ENCODE assay signal across 15 mouse cellular contexts in the genomic region with DNA sequence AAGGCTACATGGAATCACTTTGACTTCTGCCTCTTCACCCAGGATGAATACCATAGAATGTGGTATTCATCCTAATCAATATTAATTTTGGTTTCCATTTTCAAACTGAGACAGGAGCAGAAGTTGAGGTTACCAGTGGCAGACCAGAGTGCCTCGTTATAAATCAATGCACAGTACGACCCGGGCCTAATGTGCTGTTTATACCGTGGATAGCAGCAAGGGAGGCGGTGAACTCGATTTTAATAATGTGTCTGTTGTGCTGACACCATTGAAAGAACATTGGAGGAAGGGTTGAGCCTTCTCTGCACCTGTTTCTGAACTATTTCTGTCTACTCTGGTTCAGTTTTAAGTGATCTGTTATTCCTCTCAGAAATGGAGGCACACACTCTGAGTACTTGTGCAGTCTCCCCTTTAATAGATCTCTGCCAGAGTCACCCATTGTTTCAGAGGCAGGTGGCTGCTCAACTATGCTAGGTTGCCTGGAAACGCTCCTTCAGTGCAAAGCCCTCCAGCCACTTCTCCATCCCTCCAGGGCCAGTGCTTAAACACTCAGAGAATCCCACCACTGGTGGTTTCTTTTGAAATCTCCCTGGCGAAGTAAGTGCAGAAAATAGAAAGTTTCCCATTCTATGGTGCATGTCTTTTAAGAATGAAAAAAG.
DNase-seq lines count a peak whose midpoint lies in the region; ATAC-seq and TF ChIP-seq lines count a peak whose summit lies in the region.
"Had no signal": no experiment of that assay in that cellular context is flagged by ENCODE, and none has a peak within 500 bp of the region (broad histone marks: within the 10 kb centered on the region; RNA-seq: fewer than 3 reads in every experiment).

No protein-coding gene starts in this region.

- no peaks in the 10 kb centered on the region for H3K27me3 ChIP-seq in lung, embryonic 15.5 days
- H3K27me3 ChIP-seq in lung, postnatal 0 days (replicated peaks; ENCODE audit: insufficient read depth, low read length) = no peaks in the 10 kb centered on the region
- H3K27me3 ChIP-seq in forebrain, embryonic 15.5 days = no peaks in the 10 kb centered on the region
- H3K27me3 ChIP-seq in midbrain, embryonic 10.5 days (ENCODE audit: low read depth, poor library complexity, severe bottlenecking) = no peaks in the 10 kb centered on the region
- no peaks in the 10 kb centered on the region for H3K27me3 ChIP-seq in neural tube, embryonic 15.5 days (replicated peaks)
- H3K27me3 ChIP-seq: embryonic facial prominence, embryonic 15.5 days; heart, embryonic 13.5 days; kidney, embryonic 15.5 days had no signal

- H3K4me1 ChIP-seq in lung, embryonic 15.5 days = no peaks in the 10 kb centered on the region
- no peaks in the 10 kb centered on the region for H3K4me1 ChIP-seq in lung, postnatal 0 days (ENCODE audit: insufficient read depth, low read depth, low read length)
- H3K4me1 ChIP-seq in forebrain, embryonic 15.5 days = 0 out of 2 replicates have a peak, but pooled peaks cover 6% of the 10 kb centered on the region
- H3K4me1 ChIP-seq in midbrain, embryonic 10.5 days = peaks cover 33% of the 10 kb centered on the region
- no peaks in the 10 kb centered on the region for H3K4me1 ChIP-seq in neural tube, embryonic 15.5 days
- H3K4me1 ChIP-seq: embryonic facial prominence, embryonic 15.5 days; heart, embryonic 13.5 days; kidney, embryonic 15.5 days had no signal

- DNase-seq in lung, postnatal 0 days (ENCODE audit: low spot score) = no peak
- DNase-seq in midbrain, embryonic 10.5 days (ENCODE audit: low spot score) = peak; percentile 55
- DNase-seq in urinary bladder, postnatal 25 days (ENCODE audit: low spot score) = no peak
- DNase-seq in adrenal gland, adult (ENCODE audit: inconsistent age in 2 of 2, low spot score in 1 of 2) = no peak
- DNase-seq: cerebellum, adult 2 months; thymus, adult 18-20 months had no signal

- peak; percentile 86; the same call in 1 of the 2 replicates for ATAC-seq in lung, embryonic 15.5 days (ENCODE audit: borderline replicate concordance, extremely low read depth, low FRiP score, low TSS enrichment)
- ATAC-seq in lung, postnatal 0 days = no peak; the same call in 1 of the 2 replicates
- ATAC-seq in forebrain, embryonic 15.5 days (replicated peaks) = peak; percentile 79
- ATAC-seq in neural tube, embryonic 15.5 days (ENCODE audit: low FRiP score) = peak; percentile 31; the same call in 1 of the 2 replicates
- ATAC-seq in erythroid progenitor cell, adult 5-6 weeks (replicated peaks; ENCODE audit: low FRiP score, poor library complexity, severe bottlenecking) = no peak

- no peaks in the 10 kb centered on the region for H3K36me3 ChIP-seq in lung, embryonic 15.5 days
- no peaks in the 10 kb centered on the region for H3K36me3 ChIP-seq in lung, postnatal 0 days (ENCODE audit: insufficient read depth, low read length)
- H3K36me3 ChIP-seq in forebrain, embryonic 15.5 days = no peaks in the 10 kb centered on the region
- no peaks in the 10 kb centered on the region for H3K36me3 ChIP-seq in midbrain, embryonic 10.5 days
- H3K36me3 ChIP-seq in neural tube, embryonic 15.5 days = no peaks in the 10 kb centered on the region
- H3K36me3 ChIP-seq: embryonic facial prominence, embryonic 15.5 days; kidney, embryonic 15.5 days had no signal

- H3K4me2 ChIP-seq in lung, embryonic 15.5 days = no peak overlapping the region
- H3K4me2 ChIP-seq in lung, postnatal 0 days (replicated peaks; ENCODE audit: low read depth, low read length) = no peak overlapping the region
- H3K4me2 ChIP-seq in forebrain, embryonic 15.5 days (replicated peaks) = no peak overlapping the region
- no peak overlapping the region for H3K4me2 ChIP-seq in neural tube, embryonic 15.5 days
- H3K4me2 ChIP-seq: embryonic facial prominence, embryonic 15.5 days; heart, embryonic 13.5 days; kidney, embryonic 15.5 days; liver, embryonic 11.5 days had no signal

- no peak overlapping the region for H3K9ac ChIP-seq in lung, embryonic 15.5 days
- H3K9ac ChIP-seq in lung, postnatal 0 days (replicated peaks; ENCODE audit: low read depth) = no peak overlapping the region
- no peak overlapping the region for H3K9ac ChIP-seq in forebrain, embryonic 15.5 days (replicated peaks)
- no peak overlapping the region for H3K9ac ChIP-seq in neural tube, embryonic 15.5 days (replicated peaks)
- H3K9ac ChIP-seq: embryonic facial prominence, embryonic 15.5 days; heart, embryonic 13.5 days; kidney, embryonic 15.5 days had no signal

- no peak for TF ChIP-seq EP300 in lung, postnatal 0 days (IDR thresholded peaks at IDR 0.05)

- no peak for TF ChIP-seq CTCF in lung, postnatal 0 days (IDR thresholded peaks at IDR 0.05)

- H3K4me3 ChIP-seq in lung, embryonic 15.5 days = no peak overlapping the region
- H3K4me3 ChIP-seq in lung, postnatal 0 days (ENCODE audit: low read depth, low read length) = no peak overlapping the region
- no peak overlapping the region for H3K4me3 ChIP-seq in forebrain, embryonic 15.5 days
- no peak overlapping the region for H3K4me3 ChIP-seq in midbrain, embryonic 10.5 days
- no peak overlapping the region for H3K4me3 ChIP-seq in neural tube, embryonic 15.5 days (replicated peaks)
- H3K4me3 ChIP-seq: embryonic facial prominence, embryonic 15.5 days; heart, embryonic 13.5 days; kidney, embryonic 15.5 days had no signal

- peak overlapping the region; percentile 24; the same call in 1 of the 2 replicates for H3K27ac ChIP-seq in lung, embryonic 15.5 days
- H3K27ac ChIP-seq in lung, postnatal 0 days (ENCODE audit: low read length) = no peak overlapping the region
- no peak overlapping the region for H3K27ac ChIP-seq in forebrain, embryonic 15.5 days (replicated peaks)
- H3K27ac ChIP-seq in midbrain, embryonic 10.5 days (replicated peaks) = peak overlapping the region; percentile 71
- no peak overlapping the region for H3K27ac ChIP-seq in neural tube, embryonic 15.5 days (replicated peaks)
- H3K27ac ChIP-seq: embryonic facial prominence, embryonic 15.5 days; heart, embryonic 13.5 days; kidney, embryonic 15.5 days; macrophage had no signal

- WGBS in lung, embryonic 15.5 days = 58% methylated on average over 8 of the region's 8 CpGs
- 58% methylated on average over 8 of the region's 8 CpGs for WGBS in lung, postnatal 0 days
- 23% methylated on average over 8 of the region's 8 CpGs for WGBS in forebrain, embryonic 15.5 days
- 48% methylated on average over 8 of the region's 8 CpGs for WGBS in midbrain, embryonic 10.5 days
- WGBS in neural tube, embryonic 15.5 days = 33% methylated on average over 8 of the region's 8 CpGs

- no peaks in the 10 kb centered on the region for H3K9me3 ChIP-seq in lung, embryonic 15.5 days
- H3K9me3 ChIP-seq in lung, postnatal 0 days (ENCODE audit: low read length) = no peaks in the 10 kb centered on the region
- H3K9me3 ChIP-seq in forebrain, embryonic 15.5 days = no peaks in the 10 kb centered on the region
- no peaks in the 10 kb centered on the region for H3K9me3 ChIP-seq in midbrain, embryonic 10.5 days (replicated peaks)
- H3K9me3 ChIP-seq in neural tube, embryonic 15.5 days (replicated peaks) = no peaks in the 10 kb centered on the region
- H3K9me3 ChIP-seq: embryonic facial prominence, embryonic 15.5 days; heart, embryonic 13.5 days; kidney, embryonic 15.5 days had no signal

Comparison
In these comparisons a context has a peak if more than half of its experiments do, and no peak if none do; other contexts are left out.
1. ATAC-seq: peak in lung, embryonic 15.5 days (single experiment), forebrain, embryonic 15.5 days (single experiment) and neural tube, embryonic 15.5 days (single experiment); none in lung, postnatal 0 days (single experiment) and erythroid progenitor cell, adult 5-6 weeks (single experiment).
2. H3K27ac ChIP-seq: peak in lung, embryonic 15.5 days (single experiment) and midbrain, embryonic 10.5 days (single experiment); none in lung, postnatal 0 days (single experiment), forebrain, embryonic 15.5 days (single experiment) and neural tube, embryonic 15.5 days (single experiment).